Mouse (Mus musculus) frontal cortex, adult 2 months (tissue): ENCODE measurements at regions not wholly inside any gene's neighbourhood (a gene's known extent, or its start where the extent isn't known, plus 50 kb on each side); places are given as distances from the start of the nearest gene placed in this dataset.

Experiments
- DNase-seq, 2 experiments: peaks; one replicate each; pipeline ENCODE4 v3.0.0; 2022; ENCODE audit warnings: low spot score in 1 of 2; ENCODE audit errors: extremely low spot score in 1 of 2

DNA sequence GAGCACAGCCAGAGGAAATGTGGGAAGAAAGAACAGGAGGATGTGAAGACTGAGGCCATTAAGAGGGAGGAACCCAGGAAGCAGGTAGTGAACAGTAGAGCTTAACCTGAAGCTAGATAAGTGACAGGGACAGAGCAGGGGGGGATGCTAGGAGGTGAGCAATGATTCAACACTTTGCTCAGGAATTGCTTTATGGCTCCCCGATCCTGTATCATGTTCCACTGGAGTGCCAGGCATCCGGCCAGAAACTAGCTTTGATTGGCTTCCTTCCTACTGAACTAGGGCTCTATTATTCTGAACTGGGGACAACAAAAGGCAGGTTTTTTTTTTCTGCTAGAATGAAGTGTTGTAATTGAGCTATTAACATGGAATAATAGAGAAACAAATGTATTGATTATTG, 493.1 kb upstream of the Fat3 start:
- DNase-seq, result no peak

DNA sequence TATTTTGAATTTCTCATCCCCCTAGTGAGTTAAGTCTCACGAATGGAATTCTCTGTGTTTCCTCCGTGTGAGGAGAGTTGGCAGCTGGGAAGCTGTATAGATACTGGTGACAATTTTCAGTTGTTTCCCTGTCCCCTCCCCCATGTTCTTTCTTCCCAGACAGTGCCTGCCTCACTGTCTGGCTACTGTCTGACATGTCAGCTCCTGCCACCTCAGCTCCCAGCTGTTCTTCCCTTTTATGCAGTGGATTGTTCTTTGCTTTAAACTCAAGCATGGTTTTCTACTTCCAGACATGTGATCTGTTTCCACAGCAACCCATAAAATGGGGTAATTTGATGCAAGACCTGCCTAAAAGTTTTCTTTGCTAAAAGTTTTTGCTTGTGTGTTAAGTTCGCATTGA, 487.0 kb upstream of the Fat3 start:
- peak; percentile 3 to 31 for DNase-seq

DNA sequence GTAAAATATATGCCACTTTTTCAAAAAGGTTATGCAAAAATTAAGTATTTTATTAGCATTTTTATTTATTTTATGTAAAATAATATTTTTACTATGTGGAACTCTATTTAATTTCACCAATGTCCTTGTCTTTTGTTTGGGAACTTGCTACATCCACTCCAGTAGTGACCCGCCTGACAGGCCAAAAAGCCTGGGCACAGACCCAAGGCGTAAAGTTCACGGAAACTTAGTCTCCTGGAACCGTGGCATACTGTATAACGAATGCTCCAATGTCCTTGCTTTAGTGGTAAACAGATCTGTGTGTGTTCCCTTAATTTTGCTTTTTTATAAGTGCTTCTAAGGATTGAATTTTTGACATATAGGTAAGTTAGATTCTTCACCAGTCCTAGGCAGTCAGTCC, 476.2 kb upstream of the Fat3 start:
- no peak for DNase-seq

DNA sequence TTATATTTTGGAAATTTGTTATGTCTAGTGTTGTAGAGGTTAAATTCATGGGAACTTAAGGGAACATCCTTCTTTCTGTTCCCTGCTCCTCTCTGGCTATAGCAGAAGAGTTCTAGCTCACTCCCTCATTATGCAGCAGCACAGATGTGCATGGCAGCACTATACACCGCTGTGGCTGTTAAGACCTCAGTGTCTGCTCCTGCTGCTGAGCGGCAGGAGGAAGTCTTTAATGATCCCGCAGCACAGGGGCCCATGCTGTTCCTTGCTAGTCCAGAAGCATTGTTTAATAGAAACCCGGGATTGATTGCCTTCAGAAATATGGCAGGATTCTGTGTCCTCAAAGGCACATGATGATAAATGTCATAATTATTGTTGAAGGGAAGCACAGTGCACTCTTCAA, 469.3 kb upstream of the Fat3 start:
- no peak for DNase-seq

DNA sequence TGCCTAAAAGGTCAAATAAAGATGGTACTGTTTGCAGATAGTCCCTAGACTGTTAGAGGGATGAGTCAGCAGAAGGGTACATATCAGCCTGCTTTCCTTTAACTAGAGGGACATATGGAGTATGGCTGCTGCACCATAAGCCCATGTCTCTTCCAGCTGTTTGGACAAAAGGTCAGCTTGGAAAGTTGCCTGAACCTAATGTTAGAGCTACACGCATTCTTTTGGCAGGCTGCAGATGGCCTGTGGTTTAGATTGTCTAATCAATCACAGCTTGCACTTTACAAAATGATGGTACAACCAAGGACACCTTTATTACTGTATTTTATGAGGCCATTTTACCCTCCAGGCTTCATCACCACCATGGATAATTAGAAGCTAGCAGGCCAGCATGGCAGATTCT, 432.5 kb upstream of the Fat3 start:
- no peak for DNase-seq

DNA sequence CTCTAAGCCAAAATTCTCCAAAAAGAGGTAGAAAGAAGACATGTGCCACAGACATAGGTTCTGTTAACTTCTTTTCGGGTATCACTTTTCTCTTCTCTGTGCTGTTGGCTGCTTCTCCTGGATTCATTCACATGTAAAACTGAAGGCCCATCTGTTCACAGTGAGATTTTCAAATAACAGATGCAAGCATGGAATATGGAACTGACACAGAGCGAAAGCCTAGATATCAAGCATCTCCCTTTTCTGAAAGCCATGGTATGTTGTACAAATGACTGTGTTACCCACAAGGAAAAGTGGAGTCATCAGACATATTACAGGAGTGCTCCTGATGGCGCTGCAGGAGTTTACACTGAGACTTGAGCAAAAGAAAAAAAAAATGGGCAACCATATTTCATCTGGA, 430.5 kb upstream of the Fat3 start:
- peak; percentile 44 to 67 for DNase-seq

DNA sequence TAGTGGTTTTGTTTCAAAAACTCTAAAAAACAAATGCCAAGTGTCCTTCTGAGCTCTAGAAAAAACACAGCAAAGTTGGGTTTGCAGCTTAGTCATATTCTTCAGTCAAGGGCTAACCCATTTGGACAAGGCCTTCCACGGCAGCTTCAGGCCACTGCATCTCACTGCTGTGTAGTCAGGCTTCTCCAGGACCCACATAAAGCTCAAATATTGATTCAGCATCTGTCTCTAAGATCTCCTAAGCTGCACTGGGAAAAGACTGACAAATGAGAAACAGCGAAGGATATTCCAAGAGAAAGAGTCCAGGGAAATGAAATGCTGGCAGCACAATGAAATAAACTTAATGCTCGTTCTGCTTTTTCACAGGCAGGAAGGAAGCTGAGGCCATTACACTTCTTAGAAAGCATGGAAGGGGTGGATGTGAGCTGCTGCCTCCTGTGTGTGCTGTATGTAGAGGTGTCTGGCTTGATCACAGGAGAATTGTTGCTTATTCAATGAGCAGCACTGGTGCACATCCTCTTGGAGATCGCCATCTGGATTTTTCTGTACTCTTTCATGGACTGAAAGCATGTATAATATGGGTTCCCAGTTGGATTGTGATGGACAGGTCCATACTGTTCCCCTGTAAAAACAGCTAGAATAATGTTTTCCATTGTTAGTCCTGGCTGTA, 425.4 kb upstream of the Fat3 start:
- no peak for DNase-seq

DNA sequence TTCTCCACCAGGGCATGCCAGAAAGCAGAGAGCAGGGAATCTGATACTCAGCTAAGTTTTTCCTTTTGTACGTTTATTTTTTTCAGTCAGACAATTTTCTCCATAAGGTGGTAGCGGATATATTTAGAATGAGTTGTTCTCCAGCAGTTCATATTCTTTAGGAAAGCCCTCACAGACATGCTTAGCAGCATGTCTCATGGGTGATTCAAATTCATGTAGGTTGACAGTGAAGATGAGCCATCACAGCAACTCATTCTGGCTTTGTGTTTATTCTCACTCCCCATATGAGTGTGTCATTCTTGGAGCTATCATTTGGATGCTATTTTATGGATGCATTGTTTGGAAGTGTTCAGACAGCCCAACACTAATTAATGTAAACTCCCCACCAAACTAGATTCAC, 424.2 kb upstream of the Fat3 start:
- peak in 1 of 2 experiments; percentile 9 for DNase-seq

DNA sequence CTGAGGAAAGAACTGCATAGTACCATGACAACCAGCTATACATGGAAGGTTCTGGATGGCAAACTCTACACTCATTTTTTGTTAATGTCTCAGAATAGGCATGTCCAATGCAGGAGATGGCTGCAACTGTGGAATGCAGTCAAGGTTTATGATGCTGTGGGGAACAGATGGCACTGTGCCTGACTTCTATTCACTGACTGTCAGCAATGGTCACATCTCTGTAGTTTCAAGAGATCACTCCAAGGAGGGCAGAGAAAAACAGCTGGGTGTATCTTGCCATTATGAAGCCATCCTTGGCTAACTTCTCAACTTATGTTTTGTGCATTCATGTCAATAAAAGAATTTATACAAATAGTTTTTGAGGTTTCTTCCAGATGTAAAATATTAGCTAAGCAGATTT, 405.1 kb upstream of the Fat3 start:
- no peak for DNase-seq

DNA sequence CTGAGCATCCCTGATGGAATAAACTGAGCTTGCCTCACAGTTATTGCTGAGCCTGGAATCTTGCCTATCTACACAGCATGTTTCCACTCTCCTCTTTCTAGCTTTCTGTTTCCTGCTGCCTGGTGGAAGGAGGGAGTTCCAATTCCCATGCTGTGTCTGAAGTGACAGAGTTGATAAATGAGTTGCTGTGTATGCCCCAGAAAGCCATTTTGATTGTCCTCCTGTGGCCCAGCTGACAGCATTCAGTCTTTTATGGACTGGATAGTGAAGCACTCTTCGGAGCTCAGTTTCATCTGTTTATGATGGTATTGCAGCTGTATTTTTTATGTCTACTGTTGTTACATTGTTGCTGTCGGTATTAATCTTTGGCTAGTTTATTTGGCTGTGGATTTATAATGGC, 398.0 kb upstream of the Fat3 start:
- no peak for DNase-seq

DNA sequence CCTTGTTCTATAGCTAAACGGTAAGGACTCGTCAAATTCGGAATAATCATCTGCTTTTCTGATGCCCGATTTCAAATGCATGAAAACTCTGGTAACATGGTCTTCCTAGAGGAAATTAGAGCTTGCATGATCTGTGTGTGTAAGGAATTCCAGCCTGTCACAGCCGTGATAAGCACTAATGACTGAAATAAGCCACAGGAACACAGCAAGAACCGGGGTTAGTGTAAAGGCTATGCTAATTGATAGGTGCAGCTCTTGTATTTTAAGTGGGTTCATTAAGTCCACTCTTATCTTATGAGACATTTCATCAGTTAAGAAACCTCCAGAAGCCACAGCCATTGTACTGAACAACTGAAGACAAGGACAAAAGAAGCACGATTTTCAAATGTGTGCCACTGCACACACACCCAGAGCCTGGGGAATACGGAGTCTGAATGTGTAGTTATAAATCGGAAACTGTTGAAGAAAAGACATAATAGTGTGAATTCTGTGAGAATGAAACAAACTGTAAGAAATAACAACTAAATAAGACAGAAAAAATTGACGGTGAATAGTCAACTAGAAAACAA, 351.5 kb upstream of the Fat3 start:
- DNase-seq, result no peak

DNA sequence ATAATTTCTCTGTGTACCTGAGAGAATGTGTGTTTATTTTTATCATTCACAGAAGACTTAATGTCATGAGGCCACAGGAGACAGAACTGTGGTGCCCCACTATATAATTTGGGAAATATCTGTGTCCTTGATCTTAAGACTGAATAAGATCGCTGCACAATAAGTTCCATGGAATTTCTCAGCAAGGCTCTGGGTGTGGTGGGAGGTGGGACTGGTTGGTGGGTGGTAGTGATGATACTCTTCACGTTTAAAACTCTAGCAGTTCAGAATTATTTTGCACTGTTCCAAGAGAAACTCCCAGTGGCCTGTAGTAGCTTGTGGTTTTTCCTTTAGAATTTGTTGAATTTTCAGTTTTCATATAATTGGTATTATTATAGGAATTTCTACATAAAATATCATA, 307.4 kb upstream of the Fat3 start:
- peak; percentile 11 to 45 for DNase-seq

DNA sequence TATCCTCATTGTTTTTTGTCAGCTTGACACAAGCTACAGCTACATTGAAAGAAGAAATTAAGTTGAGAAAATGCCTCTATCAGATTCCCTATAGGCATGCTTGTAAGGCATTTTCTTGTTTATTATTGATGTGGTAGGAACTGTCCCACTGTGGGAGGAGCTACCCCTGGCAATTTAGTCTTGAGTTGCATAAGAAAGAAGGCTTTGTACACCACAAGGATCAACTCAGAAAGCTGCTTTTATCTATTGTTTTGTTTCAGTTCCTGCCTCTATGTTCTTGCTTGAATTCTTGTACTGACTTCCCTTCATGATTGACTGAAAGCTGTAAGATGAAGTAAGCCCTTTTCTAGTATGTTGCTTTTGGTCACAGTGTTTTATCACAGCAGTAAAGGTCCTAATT, 271.8 kb upstream of the Fat3 start:
- DNase-seq, result no peak

DNA sequence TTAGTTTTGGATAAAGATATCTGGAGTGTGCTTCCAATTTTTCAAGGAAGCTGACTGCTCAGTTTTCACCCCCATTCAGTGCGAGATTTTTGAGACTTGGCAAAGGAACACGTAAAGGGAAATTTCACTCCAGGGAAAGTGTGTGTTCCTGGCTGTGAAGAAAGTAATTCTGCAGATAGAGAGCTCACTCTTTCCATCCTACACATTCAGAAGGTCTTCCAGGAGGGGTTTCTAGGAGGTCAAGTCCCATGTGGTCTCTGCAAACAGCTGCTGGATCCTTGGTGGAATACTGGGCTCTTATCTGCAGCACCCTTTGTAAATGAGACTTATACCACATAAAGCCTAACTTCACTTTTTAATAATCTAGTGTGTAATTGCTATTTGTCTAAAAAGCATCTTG, 226.6 kb upstream of the Fat3 start:
- DNase-seq, result peak in 1 of 2 experiments; percentile 5

DNA sequence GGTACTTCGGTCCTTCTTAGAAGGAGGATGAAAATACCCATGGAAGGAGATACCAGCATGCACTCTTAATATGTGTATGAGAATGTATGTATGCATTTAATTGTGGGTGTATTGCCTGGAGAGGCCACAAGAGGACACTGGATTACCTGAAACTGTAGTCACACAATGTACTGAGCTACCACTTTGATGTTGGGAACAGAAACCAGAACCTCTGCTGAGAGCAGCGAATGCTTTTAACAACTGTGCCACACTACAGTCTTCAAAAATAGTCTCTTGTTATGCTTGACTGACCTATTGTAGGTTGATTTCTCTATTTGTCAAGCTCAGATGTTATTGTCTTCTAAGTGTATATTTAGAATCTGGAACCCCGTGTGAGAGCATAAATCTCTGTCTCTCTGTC, 201.3 kb upstream of the Fat3 start:
- no peak for DNase-seq

DNA sequence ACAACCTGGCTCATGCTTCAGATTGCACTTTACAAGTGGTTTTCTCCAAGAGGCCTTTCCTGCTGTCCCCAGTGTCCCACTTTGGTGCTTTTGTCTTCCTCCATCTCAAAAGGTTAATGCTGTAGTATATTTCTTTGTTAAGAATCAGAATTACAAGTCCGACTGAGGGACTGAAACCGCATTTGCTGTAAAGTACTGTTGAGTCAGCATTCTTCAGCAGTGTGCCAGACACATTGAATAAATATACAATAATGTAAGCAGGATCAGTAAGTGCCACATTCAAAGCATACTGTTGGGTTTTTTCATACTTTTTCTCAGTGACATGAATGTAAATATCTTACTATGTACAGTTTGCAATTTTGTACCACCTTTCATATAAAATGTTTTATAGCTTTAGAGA, 160.4 kb upstream of the Fat3 start:
- no peak for DNase-seq

DNA sequence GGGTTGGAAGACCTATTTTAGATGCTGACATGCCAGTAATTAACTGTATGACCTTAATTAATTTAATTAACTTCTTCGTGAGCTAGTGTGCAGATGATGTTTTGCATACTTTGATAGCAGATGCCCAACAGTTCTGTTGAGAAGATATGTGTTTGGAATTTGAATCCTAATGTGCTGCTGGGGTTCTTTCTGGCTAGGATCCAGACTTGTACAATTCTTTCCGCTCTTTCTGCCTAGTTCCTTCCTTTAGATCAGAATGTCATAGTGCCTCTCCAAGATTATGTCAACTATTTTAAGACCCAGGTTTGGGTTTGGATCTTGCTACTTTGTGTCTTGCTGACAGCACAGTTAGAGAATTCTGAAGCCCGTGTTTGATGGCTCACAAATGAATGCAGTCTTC, 159.9 kb upstream of the Fat3 start:
- no peak for DNase-seq
